ENCODE assay signal across 8 mouse cellular contexts in the genomic region with DNA sequence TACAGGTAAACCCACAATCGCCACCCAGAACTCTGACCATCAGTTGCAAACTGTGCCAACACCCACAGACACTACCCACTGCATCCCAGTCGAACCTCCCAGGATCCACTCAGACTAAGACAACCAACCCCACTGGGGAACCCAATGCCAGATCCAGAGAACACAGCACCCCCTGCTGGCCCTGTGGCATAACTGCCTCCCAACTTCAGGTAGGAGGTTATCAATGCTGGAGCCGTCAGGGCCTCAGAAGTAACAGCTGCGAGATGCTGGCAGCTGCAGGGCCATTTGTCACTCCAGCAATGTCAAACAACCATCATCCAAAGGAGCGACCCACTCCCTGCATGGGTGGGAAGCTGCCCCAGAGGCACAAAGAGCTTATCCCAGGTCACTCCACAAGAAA. TPM values are rescaled to one million over a fixed set of nuclear protein-coding genes. Genes with fewer than 3 reads are reported as not detected.
DNase-seq lines count a peak whose midpoint lies in the region; ATAC-seq and TF ChIP-seq lines count a peak whose summit lies in the region.

No protein-coding gene starts in this region.

- no peaks in the 10 kb centered on the region for H3K36me3 ChIP-seq in thymus, adult 2 months (ENCODE audit: control insufficient read depth, insufficient read depth, low read length)
- H3K36me3 ChIP-seq in intestine, embryonic 14.5 days (ENCODE audit: control insufficient read depth, insufficient read depth, low read length), result no peaks in the 10 kb centered on the region
- H3K36me3 ChIP-seq in midbrain, postnatal 0 days (ENCODE audit: insufficient read depth, low read length), result no peaks in the 10 kb centered on the region

- no peak overlapping the region for H3K27ac ChIP-seq in thymus, adult 2 months (ENCODE audit: control insufficient read depth, insufficient read depth, low read length)
- no peak overlapping the region for H3K27ac ChIP-seq in intestine, embryonic 14.5 days (ENCODE audit: low read depth)
- H3K27ac ChIP-seq in midbrain, postnatal 0 days (ENCODE audit: low read depth, low read length), result no peak overlapping the region

- H3K4me2 ChIP-seq in intestine, embryonic 14.5 days (ENCODE audit: low read length), result peak overlapping the region; percentile 27; the same call in 1 of the 2 replicates
- peak overlapping the region; percentile 41 for H3K4me2 ChIP-seq in midbrain, postnatal 0 days (ENCODE audit: low read depth, low read length, poor library complexity, severe bottlenecking)

- TF ChIP-seq CTCF in thymus, adult 2 months (IDR thresholded peaks at IDR 0.05; ENCODE audit: borderline replicate concordance, control insufficient read depth, extremely low read depth, insufficient read depth, low read length, poor library complexity), result no peak; the same call in 1 of the 2 replicates
- peak; percentile 66 for TF ChIP-seq CTCF in midbrain, postnatal 0 days (IDR thresholded peaks at IDR 0.05)

- H3K4me1 ChIP-seq in thymus, adult 2 months (replicated peaks; ENCODE audit: control insufficient read depth, insufficient read depth, low read length), result peaks cover 4% of the 10 kb centered on the region
- H3K4me1 ChIP-seq in intestine, embryonic 14.5 days (replicated peaks; ENCODE audit: control insufficient read depth, insufficient read depth, low read length), result no peaks in the 10 kb centered on the region
- no peaks in the 10 kb centered on the region for H3K4me1 ChIP-seq in midbrain, postnatal 0 days (ENCODE audit: insufficient read depth, low read length)

- no peak for TF ChIP-seq POLR2A in thymus, adult 2 months (IDR thresholded peaks at IDR 0.05; ENCODE audit: control insufficient read depth, extremely low read depth, insufficient read depth, low read length, poor library complexity)

- no peaks in the 10 kb centered on the region for H3K9me3 ChIP-seq in intestine, embryonic 14.5 days (ENCODE audit: control insufficient read depth, low read length)
- H3K9me3 ChIP-seq in midbrain, postnatal 0 days (ENCODE audit: low read length), result no peaks in the 10 kb centered on the region

- ATAC-seq in intestine, embryonic 14.5 days (replicated peaks; ENCODE audit: low FRiP score, low TSS enrichment, low read depth), result no peak
- 0 out of 2 replicates have a peak, but pooled peaks have one; percentile 15 for ATAC-seq in midbrain, postnatal 0 days (ENCODE audit: low FRiP score)

- WGBS in thymus, adult 2 months, result 38% methylated on average over 5 of the region's 5 CpGs
- WGBS in intestine, embryonic 14.5 days, result 31% methylated on average over 5 of the region's 5 CpGs
- WGBS in midbrain, postnatal 0 days, result 50% methylated on average over 5 of the region's 5 CpGs

- no peak overlapping the region for H3K9ac ChIP-seq in intestine, embryonic 14.5 days (ENCODE audit: low read length)
- H3K9ac ChIP-seq in midbrain, postnatal 0 days (replicated peaks; ENCODE audit: low read length, poor library complexity, severe bottlenecking), result no peak overlapping the region

- no peaks in the 10 kb centered on the region for H3K27me3 ChIP-seq in thymus, adult 2 months (ENCODE audit: control insufficient read depth, insufficient read depth, low read length)
- no peaks in the 10 kb centered on the region for H3K27me3 ChIP-seq in intestine, embryonic 14.5 days (replicated peaks; ENCODE audit: control insufficient read depth, insufficient read depth, low read length)
- no peaks in the 10 kb centered on the region for H3K27me3 ChIP-seq in midbrain, postnatal 0 days (ENCODE audit: insufficient read depth, low read length)

- H3K4me3 ChIP-seq in thymus, adult 2 months (ENCODE audit: control insufficient read depth, insufficient read depth, low read length), result no peak overlapping the region; the same call in 1 of the 2 replicates
- H3K4me3 ChIP-seq in intestine, embryonic 14.5 days (ENCODE audit: low read depth, low read length), result no peak overlapping the region
- no peak overlapping the region for H3K4me3 ChIP-seq in midbrain, postnatal 0 days (ENCODE audit: low read depth, low read length)

- DNase-seq in embryo, embryonic 10 days (ENCODE audit: low spot score), result peak; percentile 18
- no peak for DNase-seq in embryo, embryonic 9.5 days (ENCODE audit: extremely low spot score)
- DNase-seq in thymus, postnatal 4 days, result peak; percentile 71
- DNase-seq in thymus, adult 2 months, result no peak
- peak; percentile 57 for DNase-seq in intestine, embryonic 14.5 days (ENCODE audit: low spot score)
- no peak for DNase-seq in midbrain, postnatal 0 days (ENCODE audit: low spot score)
- DNase-seq in urinary bladder, adult 18-20 months (ENCODE audit: low spot score in 2 of 2), result no peak
- DNase-seq in kidney, postnatal 10 days, result no peak

RNA-seq across cellular contexts. Expression of a gene that starts 21.9 kb away (rescaled TPM):
- polyA plus RNA-seq in thymus, adult 2 months (2012; rRNA removed), result 117 and 131 TPM in 2 replicates
- polyA plus RNA-seq in intestine, embryonic 14.5 days (2014; fragmentation: Nextera tagmentation; extraction: Ambion mirVana), result 1,995 and 2,009 TPM in 2 replicates
- total RNA-seq in midbrain, postnatal 0 days (2014; rRNA removed), result 84.7 and 117 TPM in 2 replicates
- polyA plus RNA-seq in midbrain, postnatal 0 days (2015; fragmentation: Nextera tagmentation; extraction: Ambion mirVana), result 1,241 and 1,297 TPM in 2 replicates

RNA-seq across cellular contexts. Expression of a gene that starts 28.1 kb away (rescaled TPM):
- polyA plus RNA-seq in thymus, adult 2 months (2012; rRNA removed), result 0.31 and 0.97 TPM in 2 replicates
- not detected in 2 replicates for polyA plus RNA-seq in intestine, embryonic 14.5 days (2014; fragmentation: Nextera tagmentation; extraction: Ambion mirVana)
- total RNA-seq in midbrain, postnatal 0 days (2014; rRNA removed), result 0.27 TPM in 1 of 2 replicates, not detected in the other
- not detected in 2 replicates for polyA plus RNA-seq in midbrain, postnatal 0 days (2015; fragmentation: Nextera tagmentation; extraction: Ambion mirVana)

RNA-seq across cellular contexts. Expression of a gene that starts 36.4 kb away (rescaled TPM):
- polyA plus RNA-seq in thymus, adult 2 months (2012; rRNA removed), result 2.0 and 2.4 TPM in 2 replicates
- polyA plus RNA-seq in intestine, embryonic 14.5 days (2014; fragmentation: Nextera tagmentation; extraction: Ambion mirVana), result 3.2 TPM in 1 of 2 replicates, not detected in the other
- total RNA-seq in midbrain, postnatal 0 days (2014; rRNA removed), result not detected in 2 replicates
- polyA plus RNA-seq in midbrain, postnatal 0 days (2015; fragmentation: Nextera tagmentation; extraction: Ambion mirVana), result 1.1 and 2.2 TPM in 2 replicates

RNA-seq across cellular contexts. Expression of a gene that starts 37.0 kb away (rescaled TPM):
- 238 and 276 TPM in 2 replicates for polyA plus RNA-seq in thymus, adult 2 months (2012; rRNA removed)
- polyA plus RNA-seq in intestine, embryonic 14.5 days (2014; fragmentation: Nextera tagmentation; extraction: Ambion mirVana), result 8.7 and 9.9 TPM in 2 replicates
- total RNA-seq in midbrain, postnatal 0 days (2014; rRNA removed), result 0.52 and 5.5 TPM in 2 replicates
- polyA plus RNA-seq in midbrain, postnatal 0 days (2015; fragmentation: Nextera tagmentation; extraction: Ambion mirVana), result 1.2 and 1.5 TPM in 2 replicates

RNA-seq across cellular contexts. Expression of a gene that starts 49.1 kb away (rescaled TPM):
- polyA plus RNA-seq in thymus, adult 2 months (2012; rRNA removed), result 4.1 and 4.8 TPM in 2 replicates
- polyA plus RNA-seq in intestine, embryonic 14.5 days (2014; fragmentation: Nextera tagmentation; extraction: Ambion mirVana), result not detected in 2 replicates
- not detected in 2 replicates for total RNA-seq in midbrain, postnatal 0 days (2014; rRNA removed)
- polyA plus RNA-seq in midbrain, postnatal 0 days (2015; fragmentation: Nextera tagmentation; extraction: Ambion mirVana), result not detected in 2 replicates

Comparison
In these comparisons a context has a peak if more than half of its experiments do, and no peak if none do; other contexts are left out.
1. DNase-seq: peak in embryo, embryonic 10 days (single experiment), thymus, postnatal 4 days (single experiment) and intestine, embryonic 14.5 days (single experiment); none in embryo, embryonic 9.5 days (single experiment), thymus, adult 2 months (single experiment), midbrain, postnatal 0 days (single experiment), urinary bladder, adult 18-20 months (0 of 2) and kidney, postnatal 10 days (single experiment).